Mouse (Mus musculus) gastrocnemius, postnatal 14 days (tissue): ENCODE measurements around the gene Hyal1. TPM values are rescaled to one million over a fixed set of nuclear protein-coding genes. Genes with fewer than 3 reads are reported as not detected.

ENCODE experiments used
- DNase-seq: peaks from one replicate; pipeline ENCODE4 v3.0.0; 2021; ENCODE audit warnings: mixed read lengths
- intact Hi-C: fragments of 180-260 bp; cut with DNase I; formaldehyde crosslinking; loops from one replicate; pipeline ENCODE4 v1.15.1; 2025; ENCODE audit warnings: low total_unique reads
- total RNA-seq, 2 experiments: library from RNA; stranded (reverse); gene quantifications; 2 replicates each; pipeline ENCODE4 v1.2.3; 2021

Gene Hyal1
- total RNA-seq, 2 experiments from 2014 or later: 2.6 to 2.7 TPM

DNA sequence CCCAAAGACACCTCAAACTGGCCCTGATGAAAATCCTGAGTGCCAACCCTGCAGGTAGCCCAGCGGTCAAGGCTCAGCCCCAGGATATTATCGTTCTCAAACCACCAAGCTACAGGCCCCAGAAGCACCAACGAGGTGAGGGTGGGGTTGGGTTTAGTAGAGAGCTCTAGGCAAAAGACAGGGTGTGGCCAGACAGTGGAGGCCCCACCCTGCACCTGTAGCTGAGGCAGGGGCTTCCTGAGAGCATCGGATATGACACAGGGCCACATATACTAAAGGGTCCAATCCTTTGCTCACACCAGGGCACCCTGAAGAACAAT lies 52.6 kb downstream of the Hyal1 start:
- DNase-seq: no peak
- intact Hi-C loops: no loop called here

DNA sequence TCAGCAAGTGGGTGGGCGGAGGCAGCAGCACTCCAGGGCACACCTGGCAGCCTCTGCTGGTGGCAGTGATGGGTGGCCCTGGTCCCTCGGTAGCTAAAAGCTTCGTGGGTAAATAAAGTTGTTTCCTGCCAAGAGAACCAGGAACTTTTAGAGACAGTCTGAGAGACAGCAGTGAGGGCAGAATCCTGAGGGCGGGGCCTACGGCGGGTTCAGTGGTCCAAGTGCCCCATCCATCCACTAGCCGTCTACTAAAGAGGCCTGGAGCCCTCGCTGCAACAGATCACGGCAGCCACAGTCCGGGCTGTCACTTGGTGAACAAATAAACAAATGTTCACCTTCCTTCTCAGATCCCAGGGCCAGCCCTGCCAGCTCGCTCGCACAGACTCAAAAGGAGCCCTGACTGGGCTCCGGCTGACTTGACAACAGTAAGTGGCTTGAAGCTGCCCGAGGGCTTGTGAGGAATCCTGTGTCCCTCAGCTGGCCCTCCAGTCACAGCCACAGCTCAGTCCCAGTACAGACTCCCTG lies 53.2 kb downstream of the Hyal1 start:
- intact Hi-C loops: no loop called here
- no peak for DNase-seq

DNA sequence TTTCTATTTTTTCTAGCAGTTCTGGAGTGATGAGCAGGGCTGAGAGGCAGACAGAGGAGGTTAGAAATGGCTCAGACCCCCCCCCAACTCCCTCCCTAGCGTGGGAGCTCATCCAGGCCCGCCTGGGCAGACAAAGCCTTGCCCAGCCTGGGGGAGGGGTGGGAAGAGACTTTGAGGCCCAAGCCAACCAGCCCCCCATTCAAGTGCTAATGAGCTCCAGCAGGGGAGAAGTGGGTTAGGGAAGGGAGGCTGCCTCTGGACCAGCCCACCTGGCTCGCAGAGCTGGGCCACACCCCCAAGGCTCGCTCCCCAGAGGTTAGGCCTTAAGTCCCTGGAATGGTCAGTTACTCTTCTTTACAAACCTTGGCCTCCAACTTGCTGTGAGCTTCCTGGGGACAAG lies 53.8 kb downstream of the Hyal1 start:
- no peak for DNase-seq
- intact Hi-C loops: no loop called here

Other genes with a start within 250 kb of the Hyal1 start
- 10 to 100 TPM; 12.0 to 13.2 TPM for gene Hemk1, start 238.6 kb upstream of the Hyal1 start, total RNA-seq
- 10 to 100 TPM; 41.9 to 49.8 TPM for gene 6430571L13Rik, start 236.3 kb upstream of the Hyal1 start, total RNA-seq
- 1 to 10 TPM in 1 of 2 experiments, under 1 TPM in 1; 0.78 to 1.0 TPM for gene Cacna2d2, start 177.3 kb upstream of the Hyal1 start, total RNA-seq
- 10 to 100 TPM; 18.4 to 19.9 TPM for gene Tmem115, start 43.0 kb upstream of the Hyal1 start, total RNA-seq
- gene Cyb561d2, start 34.7 kb upstream of the Hyal1 start, total RNA-seq: 1 to 10 TPM; 2.2 to 2.5 TPM
- 1 to 10 TPM; 7.5 to 7.7 TPM for gene Nprl2, start 34.7 kb upstream of the Hyal1 start, total RNA-seq
- not detected for gene Zmynd10, start 29.6 kb upstream of the Hyal1 start, total RNA-seq
- 10 to 100 TPM; 11.1 to 11.6 TPM for gene Rassf1, start 25.4 kb upstream of the Hyal1 start, total RNA-seq
- 10 to 100 TPM; 21.8 to 23.1 TPM for gene Tusc2, start 13.7 kb upstream of the Hyal1 start, total RNA-seq
- gene Hyal2, start 9.0 kb upstream of the Hyal1 start, total RNA-seq: 10 to 100 TPM; 12.7 to 14.5 TPM
- gene Naa80, start 2.0 kb downstream of the Hyal1 start, total RNA-seq: 10 to 100 TPM; 12.0 TPM
- under 1 TPM; 0.23 to 0.49 TPM for gene Hyal3, start 3.9 kb downstream of the Hyal1 start, total RNA-seq
- gene Ifrd2, start 10.7 kb downstream of the Hyal1 start, total RNA-seq: 10 to 100 TPM; 33.5 to 42.7 TPM
- 10 to 100 TPM; 27.6 to 35.2 TPM for gene Sema3b, start 32.3 kb downstream of the Hyal1 start, total RNA-seq
- gene Gnai2, start 58.4 kb downstream of the Hyal1 start, total RNA-seq: 100 to 1,000 TPM; 139 to 152 TPM
- 10 to 100 TPM; 29.8 to 57.1 TPM for gene Slc38a3, start 92.6 kb downstream of the Hyal1 start, total RNA-seq
- not detected for gene Gnat1, start 102.8 kb downstream of the Hyal1 start, total RNA-seq
- gene Sema3f, start 133.5 kb downstream of the Hyal1 start, total RNA-seq: 10 to 100 TPM in 1 of 2 experiments, 1 to 10 TPM in 1; 8.4 to 10.6 TPM
- gene Rbm5, start 194.1 kb downstream of the Hyal1 start, total RNA-seq: 10 to 100 TPM; 30.9 to 40.5 TPM